Mouse (Mus musculus): ENCODE measurements around the gene Hoxc11. TPM values are rescaled to one million over a fixed set of nuclear protein-coding genes. Genes with fewer than 3 reads are reported as not detected.

Hoxc11 gene
- total and polyA plus RNA-seq, 2 experiments: not detected

- H3K4me1 ChIP-seq (ENCODE audit: control insufficient read depth, insufficient read depth, low read length): no peaks in the 10 kb centered on the region
- TF ChIP-seq POLR2A (IDR thresholded peaks at IDR 0.05; ENCODE audit: extremely low read depth, insufficient read depth, low read length) (no peak), CTCF (IDR thresholded peaks at IDR 0.05; ENCODE audit: low read depth, low read length) (no peak)
- no peak for DNase-seq (ENCODE audit: extremely low read depth, low read depth, low spot score)
- no peak overlapping the region for H3K9ac ChIP-seq (ENCODE audit: low read depth, low read length)
- no peaks in the 10 kb centered on the region for H3K79me2 ChIP-seq (ENCODE audit: control insufficient read depth, insufficient read depth, low read length)
- peaks cover 36% of the 10 kb centered on the region for H3K27me3 ChIP-seq (ENCODE audit: control insufficient read depth, insufficient read depth, low read length)
- no peak overlapping the region for H3K27ac ChIP-seq (replicated peaks; ENCODE audit: insufficient read depth, low read depth, low read length)
- 23% methylated on average over 1 of the region's 1 CpGs for WGBS
- no peak overlapping the region for H3K4me3 ChIP-seq (ENCODE audit: insufficient read depth, low read depth, low read length)
- H3K36me3 ChIP-seq (ENCODE audit: control insufficient read depth, insufficient read depth, low read length): no peaks in the 10 kb centered on the region
These were observed 15.1 kb downstream of the Hoxc11 start for GRCm38 (mm10) chr15:102969296-102969695.

- 4% methylated on average over 12 of the region's 12 CpGs for WGBS
- peaks cover 36% of the 10 kb centered on the region for H3K27me3 ChIP-seq (ENCODE audit: control insufficient read depth, insufficient read depth, low read length)
These were observed 16.5 kb downstream of the Hoxc11 start for GRCm38 (mm10) chr15:102970740-102971139.

GRCm38 (mm10) chr15:102972254-102972653 lies 18.0 kb downstream of the Hoxc11 start:
- H3K4me3 ChIP-seq (ENCODE audit: insufficient read depth, low read depth, low read length): no peak overlapping the region
- no peak for DNase-seq (ENCODE audit: extremely low read depth, low read depth, low spot score)
- 2% methylated on average over 21 of the region's 21 CpGs for WGBS
- H3K4me1 ChIP-seq (ENCODE audit: control insufficient read depth, insufficient read depth, low read length): no peaks in the 10 kb centered on the region
- H3K27ac ChIP-seq (replicated peaks; ENCODE audit: insufficient read depth, low read depth, low read length): no peak overlapping the region
- H3K36me3 ChIP-seq (ENCODE audit: control insufficient read depth, insufficient read depth, low read length): no peaks in the 10 kb centered on the region
- H3K9ac ChIP-seq (ENCODE audit: low read depth, low read length): no peak overlapping the region
- no peaks in the 10 kb centered on the region for H3K79me2 ChIP-seq (ENCODE audit: control insufficient read depth, insufficient read depth, low read length)
- peaks cover 41% of the 10 kb centered on the region for H3K27me3 ChIP-seq (ENCODE audit: control insufficient read depth, insufficient read depth, low read length)
- TF ChIP-seq CTCF (IDR thresholded peaks at IDR 0.05; ENCODE audit: low read depth, low read length) (no peak), POLR2A (IDR thresholded peaks at IDR 0.05; ENCODE audit: extremely low read depth, insufficient read depth, low read length) (no peak)

More at GRCm38 (mm10) chr15:102970740-102971139, 16.5 kb downstream of the Hoxc11 start:
- H3K4me1 ChIP-seq (ENCODE audit: control insufficient read depth, insufficient read depth, low read length): no peaks in the 10 kb centered on the region
- H3K36me3 ChIP-seq (ENCODE audit: control insufficient read depth, insufficient read depth, low read length): no peaks in the 10 kb centered on the region
- no peak for DNase-seq (ENCODE audit: extremely low read depth, low read depth, low spot score)
- H3K79me2 ChIP-seq (ENCODE audit: control insufficient read depth, insufficient read depth, low read length): no peaks in the 10 kb centered on the region
- TF ChIP-seq POLR2A (IDR thresholded peaks at IDR 0.05; ENCODE audit: extremely low read depth, insufficient read depth, low read length) (no peak), CTCF (IDR thresholded peaks at IDR 0.05; ENCODE audit: low read depth, low read length) (no peak)
- H3K4me3 ChIP-seq (ENCODE audit: insufficient read depth, low read depth, low read length): no peak overlapping the region
- H3K9ac ChIP-seq (ENCODE audit: low read depth, low read length): no peak overlapping the region
- no peak overlapping the region for H3K27ac ChIP-seq (replicated peaks; ENCODE audit: insufficient read depth, low read depth, low read length)

GRCm38 (mm10) chr15:102972753-102973152 lies 18.5 kb downstream of the Hoxc11 start:
- Histone ChIP-seq H3K4me3 (ENCODE audit: insufficient read depth, low read depth, low read length) (no peak overlapping the region), H3K79me2 (ENCODE audit: control insufficient read depth, insufficient read depth, low read length) (no peaks in the 10 kb centered on the region), H3K9ac (ENCODE audit: low read depth, low read length) (no peak overlapping the region), H3K27ac (replicated peaks; ENCODE audit: insufficient read depth, low read depth, low read length) (no peak overlapping the region), H3K4me1 (ENCODE audit: control insufficient read depth, insufficient read depth, low read length) (no peaks in the 10 kb centered on the region), H3K36me3 (ENCODE audit: control insufficient read depth, insufficient read depth, low read length) (no peaks in the 10 kb centered on the region), H3K27me3 (ENCODE audit: control insufficient read depth, insufficient read depth, low read length) (peaks cover 38% of the 10 kb centered on the region)
- no peak for DNase-seq (ENCODE audit: extremely low read depth, low read depth, low spot score)
- WGBS: 4% methylated on average over 6 of the region's 6 CpGs
- TF ChIP-seq POLR2A (IDR thresholded peaks at IDR 0.05; ENCODE audit: extremely low read depth, insufficient read depth, low read length) (no peak), CTCF (IDR thresholded peaks at IDR 0.05; ENCODE audit: low read depth, low read length) (no peak)

- H3K36me3 ChIP-seq (ENCODE audit: control insufficient read depth, insufficient read depth, low read length): no peaks in the 10 kb centered on the region
- no peak for TF ChIP-seq CTCF (IDR thresholded peaks at IDR 0.05; ENCODE audit: low read depth, low read length)
- no peak for TF ChIP-seq POLR2A (IDR thresholded peaks at IDR 0.05; ENCODE audit: extremely low read depth, insufficient read depth, low read length)
- H3K9ac ChIP-seq (ENCODE audit: low read depth, low read length): no peak overlapping the region
- no peak for DNase-seq (ENCODE audit: extremely low read depth, low read depth, low spot score)
- no peaks in the 10 kb centered on the region for H3K4me1 ChIP-seq (ENCODE audit: control insufficient read depth, insufficient read depth, low read length)
- H3K4me3 ChIP-seq (ENCODE audit: insufficient read depth, low read depth, low read length): no peak overlapping the region
- WGBS: 13% methylated on average over 7 of the region's 7 CpGs
- peaks cover 39% of the 10 kb centered on the region for H3K27me3 ChIP-seq (ENCODE audit: control insufficient read depth, insufficient read depth, low read length)
- H3K27ac ChIP-seq (replicated peaks; ENCODE audit: insufficient read depth, low read depth, low read length): no peak overlapping the region
- no peaks in the 10 kb centered on the region for H3K79me2 ChIP-seq (ENCODE audit: control insufficient read depth, insufficient read depth, low read length)
These were observed 20.8 kb downstream of the Hoxc11 start for GRCm38 (mm10) chr15:102975034-102975433.

DNA sequence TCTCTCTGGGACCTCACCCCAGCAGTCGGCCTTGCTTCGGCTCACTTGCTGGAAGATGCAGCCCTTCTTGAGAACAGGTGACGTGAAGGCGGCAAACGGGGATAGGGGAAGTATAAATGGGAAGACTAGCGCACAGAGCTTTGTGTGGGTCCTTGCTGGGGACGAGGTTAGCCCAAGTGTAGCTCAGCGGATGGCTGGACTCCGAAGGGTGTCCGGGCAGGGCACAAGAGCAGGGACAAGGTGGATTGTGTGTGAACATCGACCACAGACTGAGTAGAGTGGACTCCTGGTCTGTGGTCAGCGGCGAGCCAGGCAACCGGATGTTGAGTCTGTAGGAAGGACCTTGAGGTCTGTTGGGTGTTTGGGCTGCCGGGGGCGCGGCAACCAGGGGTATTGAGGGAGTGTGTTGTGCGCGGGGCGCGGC lies 21.5 kb downstream of the Hoxc11 start:
- WGBS: 7% methylated on average over 21 of the region's 21 CpGs
- Histone ChIP-seq H3K9ac (ENCODE audit: low read depth, low read length) (no peak overlapping the region), H3K27me3 (ENCODE audit: control insufficient read depth, insufficient read depth, low read length) (peaks cover 39% of the 10 kb centered on the region), H3K36me3 (ENCODE audit: control insufficient read depth, insufficient read depth, low read length) (no peaks in the 10 kb centered on the region), H3K4me3 (ENCODE audit: insufficient read depth, low read depth, low read length) (no peak overlapping the region), H3K4me1 (ENCODE audit: control insufficient read depth, insufficient read depth, low read length) (no peaks in the 10 kb centered on the region), H3K79me2 (ENCODE audit: control insufficient read depth, insufficient read depth, low read length) (no peaks in the 10 kb centered on the region), H3K27ac (replicated peaks; ENCODE audit: insufficient read depth, low read depth, low read length) (no peak overlapping the region)
- no peak for TF ChIP-seq CTCF (IDR thresholded peaks at IDR 0.05; ENCODE audit: low read depth, low read length)
- no peak for TF ChIP-seq POLR2A (IDR thresholded peaks at IDR 0.05; ENCODE audit: extremely low read depth, insufficient read depth, low read length)
- no peak for DNase-seq (ENCODE audit: extremely low read depth, low read depth, low spot score)

All from liver, adult 2 months (tissue).